Mouse (Mus musculus): ENCODE data around the gene Olfr1255.

The Olfr1255 gene

GRCm38 (mm10) chr2:89811751-89812150 lies at the start of gene Olfr1255:
Gene Olfr1255, plus strand, starts transcription at chr2:89812051.
- DNase-seq (ENCODE audit: low spot score): no peak

- no peak for DNase-seq (ENCODE audit: low spot score)
Observed at GRCm38 (mm10) chr2:89793519-89793918, 18.3 kb upstream of the Olfr1255 start, which contains the start of gene Olfr1254. Gene Olfr1254, minus strand, starts transcription at chr2:89793619.

- DNase-seq (ENCODE audit: low spot score): no peak
Observed at GRCm38 (mm10) chr2:89799583-89799982, 12.3 kb upstream of the Olfr1255 start.

- no peak for DNase-seq (ENCODE audit: low spot score)
Observed at GRCm38 (mm10) chr2:89810751-89811150, 1.1 kb upstream of the Olfr1255 start.

- no peak for DNase-seq (ENCODE audit: low spot score)
Observed at GRCm38 (mm10) chr2:89820216-89820615, 8.4 kb downstream of the Olfr1255 start.

- no peak for DNase-seq (ENCODE audit: low spot score)
Observed at GRCm38 (mm10) chr2:89841455-89841854, 29.6 kb downstream of the Olfr1255 start, which contains the start of gene Olfr1256. Gene Olfr1256, minus strand, starts transcription at chr2:89841555.

GRCm38 (mm10) chr2:89848105-89848504 lies 36.3 kb downstream of the Olfr1255 start, which contains the start of gene Olfr48:
Gene Olfr48, minus strand, starts transcription at chr2:89848205.
- no peak for DNase-seq (ENCODE audit: low spot score)

- DNase-seq (ENCODE audit: low spot score): no peak
Observed at GRCm38 (mm10) chr2:89849230-89849629, 37.4 kb downstream of the Olfr1255 start.

All from embryo, embryonic 10.5 days (tissue).